Mouse (Mus musculus) limb, embryonic 11.5 days (tissue): ENCODE results near the gene Zfp825. TPM values are rescaled to one million over a fixed set of nuclear protein-coding genes. Genes with fewer than 3 reads are reported as not detected.
A peak's percentile ranks its signal among the peaks of the same experiment; 100 is the strongest.
"Not testable (repeated sequence)": the region's sequence is repeated elsewhere in the genome, so short reads cannot be mapped to it uniquely, and the experiment has no call there.

Experiments used
- ATAC-seq: fragments of 200-750 bp; cut with Nextera tagmentation; 2 replicates; pipeline ENCODE4 v1.8.0; 2017; ENCODE audit warnings: low read depth; ENCODE audit not compliant: insufficient number of reproducible peaks, low FRiP score, low TSS enrichment
- DNase-seq: peaks from one replicate; pipeline ENCODE4 v3.0.0-alpha.2; 2015; ENCODE audit warnings: low spot score
- H3K27ac ChIP-seq: fragments of 300-500 bp; sonication (generic); replicated peaks from 2 replicates; pipeline ENCODE4 v1.5.1; 2014; ENCODE audit warnings: low read depth, mild to moderate bottlenecking, low read length
- H3K27me3 ChIP-seq: fragments of 300-500 bp; sonication (generic); 2 replicates; pipeline ENCODE4 v1.6.1; 2014; ENCODE audit warnings: mild to moderate bottlenecking, low read length, mixed read lengths; ENCODE audit not compliant: control insufficient read depth, insufficient read depth
- H3K36me3 ChIP-seq: fragments of 300-500 bp; sonication (generic); 2 replicates; pipeline ENCODE4 v1.6.1; 2014; ENCODE audit warnings: mild to moderate bottlenecking, low read length, moderate library complexity, mixed read lengths; ENCODE audit not compliant: control insufficient read depth, insufficient read depth
- H3K4me1 ChIP-seq: fragments of 300-500 bp; sonication (generic); 2 replicates; pipeline ENCODE4 v1.6.1; 2014; ENCODE audit warnings: low read length, mixed read lengths; ENCODE audit not compliant: control insufficient read depth, insufficient read depth
- H3K4me2 ChIP-seq: fragments of 300-500 bp; sonication (generic); 2 replicates; pipeline ENCODE4 v1.6.1; 2014; ENCODE audit warnings: low read depth, mild to moderate bottlenecking, moderate library complexity; ENCODE audit not compliant: severe bottlenecking
- H3K4me3 ChIP-seq: fragments of 300-500 bp; sonication (generic); 2 replicates; pipeline ENCODE4 v1.5.1; 2014; ENCODE audit warnings: low read depth, low read length
- H3K9ac ChIP-seq: fragments of 300-500 bp; sonication (generic); 2 replicates; pipeline ENCODE4 v1.6.1; 2014; ENCODE audit warnings: mild to moderate bottlenecking, low read length
- H3K9me3 ChIP-seq: fragments of 300-500 bp; sonication (generic); 2 replicates; pipeline ENCODE4 v1.6.1; 2016; ENCODE audit warnings: low read length; ENCODE audit not compliant: control insufficient read depth
- WGBS: fragments of 180-500 bp; shearing (Covaris S2); extraction: QIAGEN DNeasy Blood & Tissue Kit; methylation state at CpG from one replicate; pipeline ENCODE4 v1.1.7; 2014; 5-methylcytosine and 5-hydroxymethylcytosine counted together
- polyA plus RNA-seq: library from polyadenylated mRNA; unstranded; fragments of >200 nt; fragmentation: Nextera tagmentation; extraction: Ambion mirVana; gene quantifications from 2 replicates; pipeline ENCODE4 v1.2.1, GENCODE M21; 2014

The Zfp825 gene
- polyA plus RNA-seq, 1 experiment from 2014 or later, result 23.4 TPM

GRCm38 (mm10) chr13:74522141-74522480 is 28.3 kb upstream of the Zfp825 start:
- WGBS, result 5% methylated on average over 3 of the region's 3 CpGs
- not testable (repeated sequence) for DNase-seq, H3K36me3 ChIP-seq, H3K4me1 ChIP-seq, ATAC-seq, H3K27me3 ChIP-seq, H3K27ac ChIP-seq, H3K9me3 ChIP-seq
- H3K4me3 ChIP-seq, result peak overlapping the region; percentile 30
- peak overlapping the region; percentile 31 for H3K9ac ChIP-seq
- peak overlapping the region; percentile 36 for H3K4me2 ChIP-seq

DNA sequence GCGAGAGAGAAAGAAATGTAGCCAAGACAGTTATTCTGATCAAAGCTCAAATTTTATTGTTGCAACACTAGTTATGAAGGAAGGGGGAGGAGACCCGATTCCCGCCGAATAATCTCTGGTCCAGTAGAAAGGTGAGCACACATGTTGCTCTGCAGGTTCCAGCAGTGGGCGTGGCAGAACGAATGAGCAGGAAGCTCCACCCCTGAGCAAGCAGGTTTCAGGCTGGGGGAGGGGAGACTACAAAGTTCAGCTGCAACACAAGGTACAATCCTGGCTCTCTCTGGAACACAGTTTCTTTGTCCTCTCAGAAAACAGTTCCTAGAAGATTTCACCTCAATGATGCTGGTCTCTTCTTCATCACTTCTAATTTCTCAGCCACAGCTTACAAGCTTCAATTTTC is 14.2 kb upstream of the Zfp825 start:
- H3K4me1 ChIP-seq, ATAC-seq, H3K27me3 ChIP-seq, H3K9me3 ChIP-seq, H3K27ac ChIP-seq, H3K36me3 ChIP-seq, H3K4me2 ChIP-seq, H3K9ac ChIP-seq, H3K4me3 ChIP-seq, DNase-seq: not testable (repeated sequence)
- WGBS, result 83% methylated on average over 6 of the region's 6 CpGs

DNA sequence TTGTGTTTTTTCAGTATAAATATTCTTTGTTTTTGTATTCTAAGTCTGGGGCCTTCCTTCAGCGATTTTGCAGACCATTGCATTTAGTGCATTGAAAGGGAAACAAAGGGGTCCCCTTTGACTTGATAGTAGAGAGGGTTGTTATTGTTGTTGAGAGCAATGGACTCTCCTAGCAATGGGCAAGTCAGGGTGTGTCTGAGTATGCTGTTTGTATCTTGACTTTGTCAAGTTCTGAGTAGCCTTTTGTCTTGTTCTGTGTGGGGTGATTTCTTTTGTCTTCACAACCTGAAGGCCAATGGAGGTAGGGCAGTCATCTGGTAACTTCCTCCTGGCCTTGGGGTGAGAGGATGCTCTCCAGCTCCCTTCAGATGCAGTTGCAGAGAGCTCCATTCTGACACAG is 9.1 kb upstream of the Zfp825 start:
- H3K9me3 ChIP-seq, H3K9ac ChIP-seq, H3K4me1 ChIP-seq, H3K27ac ChIP-seq, H3K4me3 ChIP-seq, ATAC-seq, H3K4me2 ChIP-seq, DNase-seq, H3K36me3 ChIP-seq, H3K27me3 ChIP-seq: not testable (repeated sequence)
- WGBS, result 86% methylated on average over 1 of the region's 1 CpGs

DNA sequence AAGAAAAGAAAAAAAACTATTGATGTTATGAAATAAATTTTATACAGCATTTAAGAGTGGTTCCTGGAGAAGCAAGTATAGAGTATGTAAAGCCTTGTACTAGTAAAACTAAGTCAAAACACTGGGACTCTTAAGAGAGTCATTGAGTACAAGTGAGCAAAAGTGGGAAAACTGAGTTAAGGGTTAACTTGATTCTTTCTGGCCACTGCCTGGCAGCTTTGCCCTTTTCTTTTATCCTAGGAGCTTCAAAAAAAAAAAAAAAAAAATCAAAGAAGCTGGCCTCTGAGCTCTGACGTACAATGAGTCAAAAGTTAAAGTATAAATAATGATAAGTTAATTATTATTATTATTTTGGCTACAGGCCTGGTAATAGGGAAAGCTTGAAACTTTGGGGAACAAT is 5.9 kb upstream of the Zfp825 start:
- not testable (repeated sequence) for H3K36me3 ChIP-seq, H3K9ac ChIP-seq, H3K9me3 ChIP-seq, H3K27ac ChIP-seq, DNase-seq, H3K4me2 ChIP-seq, H3K4me3 ChIP-seq, ATAC-seq, H3K27me3 ChIP-seq, H3K4me1 ChIP-seq
- 37% methylated on average over 1 of the region's 1 CpGs for WGBS

DNA sequence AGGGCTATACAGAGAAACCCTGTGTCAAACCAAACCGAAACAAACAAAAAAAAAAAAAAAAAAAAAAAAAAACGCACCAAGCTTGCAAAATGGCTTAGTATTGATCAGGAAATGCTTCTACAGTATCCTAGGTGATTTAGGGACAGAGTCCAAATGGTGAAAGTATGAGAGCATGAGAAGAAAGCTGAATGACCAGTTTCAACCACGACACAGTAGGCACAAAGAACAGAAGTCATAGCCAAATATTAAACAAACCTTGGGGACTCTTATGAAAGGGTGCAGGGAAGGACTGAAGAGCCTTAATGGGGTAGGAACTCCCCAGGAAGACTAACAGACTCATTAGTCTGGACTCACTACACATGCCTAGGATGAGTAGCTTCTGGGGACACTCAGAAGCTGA is 9.5 kb downstream of the Zfp825 start:
- not testable (repeated sequence) for DNase-seq, H3K27me3 ChIP-seq, H3K9ac ChIP-seq, H3K27ac ChIP-seq, H3K4me3 ChIP-seq, ATAC-seq, H3K36me3 ChIP-seq, H3K9me3 ChIP-seq, H3K4me1 ChIP-seq, H3K4me2 ChIP-seq
- 98% methylated on average over 3 of the region's 3 CpGs for WGBS

DNA sequence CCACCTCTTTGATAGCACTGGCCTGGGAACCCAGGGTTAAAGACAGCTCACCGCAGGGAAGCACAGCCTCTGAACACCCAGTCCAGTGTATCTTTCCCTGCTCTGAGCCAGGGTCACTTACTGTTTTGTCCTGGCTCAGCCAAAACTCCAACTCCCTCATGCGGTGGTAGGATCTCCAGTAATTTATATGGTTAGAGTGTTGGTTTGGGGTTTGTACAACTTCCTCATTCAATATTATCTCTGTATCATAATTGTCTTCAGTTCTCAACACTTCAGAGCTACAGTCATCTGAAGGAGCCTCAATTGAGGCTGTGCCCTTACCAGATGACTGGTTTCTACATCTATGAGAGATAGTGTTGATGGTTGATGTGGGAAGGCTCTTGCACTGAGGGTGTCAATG is 22.3 kb downstream of the Zfp825 start:
- not testable (repeated sequence) for DNase-seq, H3K4me1 ChIP-seq, ATAC-seq, H3K27me3 ChIP-seq, H3K4me3 ChIP-seq, H3K9me3 ChIP-seq, H3K36me3 ChIP-seq, H3K9ac ChIP-seq, H3K4me2 ChIP-seq, H3K27ac ChIP-seq
- 91% methylated on average over 2 of the region's 2 CpGs for WGBS

GRCm38 (mm10) chr13:74462699-74463385 is 30.9 kb downstream of the Zfp825 start:
- no peaks in the 10 kb centered on the region for H3K27me3 ChIP-seq
- H3K4me1 ChIP-seq, result no peaks in the 10 kb centered on the region
- peak overlapping the region; percentile 51 for H3K4me3 ChIP-seq
- ATAC-seq (peak; percentile 99), DNase-seq (peak; percentile 82)
- H3K36me3 ChIP-seq, result no peaks in the 10 kb centered on the region
- H3K9me3 ChIP-seq, result no peaks in the 10 kb centered on the region
- peak overlapping the region; percentile 59 for H3K9ac ChIP-seq
- WGBS, result under 1% methylated on average over 23 of the region's 23 CpGs
- peak overlapping the region; percentile 53 for H3K27ac ChIP-seq
- peak overlapping the region; percentile 52 for H3K4me2 ChIP-seq

GRCm38 (mm10) chr13:74462318-74462698 is 31.5 kb downstream of the Zfp825 start:
- not testable (repeated sequence) for H3K36me3 ChIP-seq, ATAC-seq, H3K27me3 ChIP-seq, H3K27ac ChIP-seq, DNase-seq, H3K4me1 ChIP-seq, H3K9me3 ChIP-seq
- H3K4me3 ChIP-seq, result peak overlapping the region; percentile 51
- 3% methylated on average over 7 of the region's 7 CpGs for WGBS
- peak overlapping the region; percentile 52 for H3K4me2 ChIP-seq
- peak overlapping the region; percentile 59 for H3K9ac ChIP-seq

DNA sequence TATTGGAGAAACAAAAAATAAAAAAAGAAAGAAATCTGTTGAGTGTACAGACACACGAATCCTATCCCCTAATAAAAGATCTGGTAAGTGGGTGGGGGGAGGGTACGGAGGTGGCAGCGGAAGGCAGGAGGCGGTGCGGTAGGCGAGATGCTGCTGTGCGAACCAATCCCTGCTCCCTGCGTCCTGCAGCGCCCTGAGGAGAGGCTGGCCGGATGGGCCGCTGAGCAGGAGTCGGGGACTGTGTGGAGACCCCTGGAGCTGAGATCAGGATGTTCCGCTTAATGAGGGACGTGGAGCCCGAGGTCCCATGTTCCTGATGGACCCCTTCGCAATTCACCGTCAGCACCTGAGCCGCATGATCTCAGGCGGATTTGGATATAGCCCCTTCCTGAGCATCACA is 53.9 kb downstream of the Zfp825 start:
- H3K36me3 ChIP-seq, result no peaks in the 10 kb centered on the region
- no peak overlapping the region for H3K27ac ChIP-seq
- ATAC-seq (no peak), DNase-seq (no peak)
- H3K4me3 ChIP-seq, result no peak overlapping the region
- no peaks in the 10 kb centered on the region for H3K4me1 ChIP-seq
- H3K9ac ChIP-seq, result no peak overlapping the region
- no peaks in the 10 kb centered on the region for H3K27me3 ChIP-seq
- 25% methylated on average over 19 of the region's 19 CpGs for WGBS
- H3K4me2 ChIP-seq, result no peak overlapping the region
- H3K9me3 ChIP-seq, result peaks cover 7% of the 10 kb centered on the region; the same call in 1 of the 2 replicates
